In the genomic region with DNA sequence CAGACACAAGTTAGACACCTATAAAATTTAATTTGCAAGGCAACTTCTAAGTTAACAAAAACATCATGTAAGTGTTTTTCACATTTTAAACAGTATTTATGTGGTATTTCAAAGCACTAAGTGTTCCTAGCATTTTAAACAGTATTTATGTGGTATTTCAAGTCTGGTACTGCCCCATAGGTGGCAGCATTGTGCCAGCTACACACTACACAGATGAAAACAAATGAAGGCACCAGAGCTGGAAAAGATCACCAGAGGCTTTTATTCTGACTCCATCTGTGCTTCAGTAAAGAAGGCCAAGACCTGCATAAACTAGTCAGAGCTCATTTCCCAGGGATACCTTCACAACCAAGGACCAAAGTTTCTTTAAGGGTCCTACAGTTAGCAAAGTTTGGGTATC, we compare ENCODE assay signal across 9 mouse cellular contexts. TPM values are rescaled to one million over a fixed set of nuclear protein-coding genes. Genes with fewer than 3 reads are reported as not detected.
A peak's percentile ranks its signal among the peaks of the same experiment; 100 is the strongest.
DNase-seq lines count a peak whose midpoint lies in the region; ATAC-seq and TF ChIP-seq lines count a peak whose summit lies in the region.
"Had no signal": no experiment of that assay in that cellular context is flagged by ENCODE, and none has a peak within 500 bp of the region (broad histone marks: within the 10 kb centered on the region; RNA-seq: fewer than 3 reads in every experiment).

No protein-coding gene starts in this region.

- peak; percentile 74 for ATAC-seq in forebrain, embryonic 11.5 days (replicated peaks; ENCODE audit: low FRiP score)
- ATAC-seq in hematopoietic stem cell, adult 5-6 weeks (replicated peaks in 1 of 2; ENCODE audit: insufficient read depth in 1 of 2, low FRiP score in 2 of 2, low TSS enrichment in 1 of 2, low read depth in 1 of 2, poor library complexity in 2 of 2, severe bottlenecking in 2 of 2): peak; percentile 89
- peak; percentile 75 for ATAC-seq in liver, postnatal 0 days
- ATAC-seq in neural tube, embryonic 15.5 days (ENCODE audit: low FRiP score): peak; percentile 87

- no peaks in the 10 kb centered on the region for H3K36me3 ChIP-seq in forebrain, embryonic 11.5 days (ENCODE audit: control insufficient read depth, insufficient read depth, low read length)
- no peaks in the 10 kb centered on the region for H3K36me3 ChIP-seq in liver, postnatal 0 days (replicated peaks; ENCODE audit: insufficient read depth, low read length)
- H3K36me3 ChIP-seq in neural tube, embryonic 15.5 days: no peaks in the 10 kb centered on the region
- H3K36me3 ChIP-seq: liver, embryonic 15.5 days had no signal

- peak; percentile 49 for DNase-seq in Muller cell, postnatal 12 days (ENCODE audit: inconsistent ontology term)
- peak; percentile 72 for DNase-seq in c-Kit-positive CD71-positive TER-119-positive erythroid progenitor cells, embryonic 14.5 days (ENCODE audit: low spot score)
- DNase-seq in forebrain, embryonic 11.5 days (ENCODE audit: low spot score): peak; percentile 69
- DNase-seq in layer of hippocampus, adult 11-12 months (ENCODE audit: low spot score): peak; percentile 88
- DNase-seq in liver, postnatal 0 days: peak; percentile 69
- DNase-seq in thymus, postnatal 4 days: peak; percentile 78

- no peak for TF ChIP-seq EP300 in liver, postnatal 0 days (IDR thresholded peaks at IDR 0.05; ENCODE audit: low read depth)

- no peak overlapping the region for H3K27ac ChIP-seq in forebrain, embryonic 11.5 days (ENCODE audit: low read depth, low read length)
- H3K27ac ChIP-seq in liver, postnatal 0 days (ENCODE audit: low read depth): no peak overlapping the region
- H3K27ac ChIP-seq in neural tube, embryonic 15.5 days (replicated peaks): no peak overlapping the region
- H3K27ac ChIP-seq: liver, embryonic 15.5 days had no signal

- H3K4me1 ChIP-seq in forebrain, embryonic 11.5 days (replicated peaks; ENCODE audit: control insufficient read depth, insufficient read depth, low read length): no peaks in the 10 kb centered on the region
- no peaks in the 10 kb centered on the region for H3K4me1 ChIP-seq in liver, postnatal 0 days (ENCODE audit: insufficient read depth)
- 0 out of 2 replicates have a peak, but pooled peaks cover 4% of the 10 kb centered on the region for H3K4me1 ChIP-seq in neural tube, embryonic 15.5 days
- H3K4me1 ChIP-seq: liver, embryonic 15.5 days had no signal

- no peaks in the 10 kb centered on the region for H3K27me3 ChIP-seq in forebrain, embryonic 11.5 days (ENCODE audit: control insufficient read depth, insufficient read depth, low read length)
- no peaks in the 10 kb centered on the region for H3K27me3 ChIP-seq in liver, postnatal 0 days (ENCODE audit: insufficient read depth, low read length)
- no peaks in the 10 kb centered on the region for H3K27me3 ChIP-seq in neural tube, embryonic 15.5 days (replicated peaks)
- H3K27me3 ChIP-seq: liver, embryonic 15.5 days had no signal

- no peaks in the 10 kb centered on the region for H3K9me3 ChIP-seq in forebrain, embryonic 11.5 days (ENCODE audit: control insufficient read depth, low read length)
- no peaks in the 10 kb centered on the region for H3K9me3 ChIP-seq in liver, postnatal 0 days (ENCODE audit: low read length)
- no peaks in the 10 kb centered on the region for H3K9me3 ChIP-seq in neural tube, embryonic 15.5 days (replicated peaks)
- H3K9me3 ChIP-seq: liver, embryonic 15.5 days had no signal

- peak; percentile 88 for TF ChIP-seq CTCF in liver, postnatal 0 days (IDR thresholded peaks at IDR 0.05; ENCODE audit: low read depth)

- H3K4me2 ChIP-seq in forebrain, embryonic 11.5 days (ENCODE audit: low read depth, low read length, severe bottlenecking): no peak overlapping the region
- H3K4me2 ChIP-seq in liver, postnatal 0 days (ENCODE audit: low read depth, low read length): no peak overlapping the region
- no peak overlapping the region for H3K4me2 ChIP-seq in neural tube, embryonic 15.5 days
- H3K4me2 ChIP-seq: liver, embryonic 15.5 days had no signal

- no peak overlapping the region for H3K9ac ChIP-seq in forebrain, embryonic 11.5 days (ENCODE audit: low read length)
- no peak overlapping the region for H3K9ac ChIP-seq in liver, postnatal 0 days (replicated peaks)
- no peak overlapping the region for H3K9ac ChIP-seq in neural tube, embryonic 15.5 days (replicated peaks)
- H3K9ac ChIP-seq: liver, embryonic 15.5 days had no signal

- no peak overlapping the region for H3K4me3 ChIP-seq in forebrain, embryonic 11.5 days (ENCODE audit: low read depth, low read length)
- H3K4me3 ChIP-seq in liver, postnatal 0 days (ENCODE audit: low read depth, low read length): no peak overlapping the region
- H3K4me3 ChIP-seq in neural tube, embryonic 15.5 days (replicated peaks): no peak overlapping the region
- H3K4me3 ChIP-seq: liver, embryonic 15.5 days had no signal

RNA-seq across cellular contexts. Expression of a gene that starts 7.6 kb away (rescaled TPM):
- polyA plus RNA-seq in forebrain, embryonic 11.5 days (2014; fragmentation: Nextera tagmentation; extraction: Ambion mirVana): 34.3 and 39.8 TPM in 2 replicates
- total RNA-seq in hematopoietic stem cell, adult 5-6 weeks (2017): 31.3 and 52.2 TPM in 2 replicates
- polyA plus RNA-seq in liver, postnatal 0 days (2015; fragmentation: Nextera tagmentation; extraction: Ambion mirVana): 68.3 and 72.2 TPM in 2 replicates
- polyA plus RNA-seq in neural tube, embryonic 15.5 days (2015; fragmentation: Nextera tagmentation; extraction: Ambion mirVana): 91.7 and 102 TPM in 2 replicates

RNA-seq across cellular contexts. Expression of a gene that starts 25.5 kb away (rescaled TPM):
- polyA plus RNA-seq in forebrain, embryonic 11.5 days (2014; fragmentation: Nextera tagmentation; extraction: Ambion mirVana): 96.0 and 109 TPM in 2 replicates
- total RNA-seq in hematopoietic stem cell, adult 5-6 weeks (2017): 29.1 and 41.6 TPM in 2 replicates
- polyA plus RNA-seq in liver, postnatal 0 days (2015; fragmentation: Nextera tagmentation; extraction: Ambion mirVana): 13.3 and 15.6 TPM in 2 replicates
- polyA plus RNA-seq in neural tube, embryonic 15.5 days (2015; fragmentation: Nextera tagmentation; extraction: Ambion mirVana): 120 and 128 TPM in 2 replicates
